Mouse (Mus musculus) hindbrain, embryonic 16.5 days (tissue): Measurements from ENCODE around the gene Gm12248. TPM values are rescaled to one million over a fixed set of nuclear protein-coding genes. Genes with fewer than 3 reads are reported as not detected.

Experiments used
- ATAC-seq: fragments of 200-750 bp; cut with Nextera tagmentation; 2 replicates; pipeline ENCODE4 v1.8.0; 2017; ENCODE audit warnings: moderate TSS enrichment, moderate library complexity
- H3K27ac ChIP-seq: fragments of 300-500 bp; sonication (generic); 2 replicates; pipeline ENCODE4 v1.5.1; 2014; ENCODE audit warnings: low read depth, mild to moderate bottlenecking, control low read depth, low read length, moderate library complexity
- H3K27me3 ChIP-seq: fragments of 300-500 bp; sonication (generic); replicated peaks from 2 replicates; pipeline ENCODE4 v1.6.1; 2014; ENCODE audit warnings: low read length; ENCODE audit not compliant: control insufficient read depth, insufficient read depth
- H3K36me3 ChIP-seq: fragments of 300-500 bp; sonication (generic); 2 replicates; pipeline ENCODE4 v1.6.1; 2014; ENCODE audit warnings: mild to moderate bottlenecking, low read length, moderate library complexity, mixed read lengths; ENCODE audit not compliant: control insufficient read depth, insufficient read depth
- H3K4me1 ChIP-seq: fragments of 300-500 bp; sonication (generic); 2 replicates; pipeline ENCODE4 v1.6.1; 2014; ENCODE audit warnings: low read depth, low read length; ENCODE audit not compliant: control insufficient read depth, insufficient read depth
- H3K4me2 ChIP-seq: fragments of 300-500 bp; sonication (generic); 2 replicates; pipeline ENCODE4 v1.6.1; 2014; ENCODE audit warnings: mild to moderate bottlenecking, low read length, control low read depth, moderate library complexity
- H3K4me3 ChIP-seq: fragments of 300-500 bp; sonication (generic); 2 replicates; pipeline ENCODE4 v1.5.1; 2014; ENCODE audit warnings: mild to moderate bottlenecking, low read length, control low read depth, moderate library complexity
- H3K9ac ChIP-seq: fragments of 300-500 bp; sonication (generic); 2 replicates; pipeline ENCODE4 v1.6.1; 2014; ENCODE audit warnings: low read depth, mild to moderate bottlenecking, control low read depth, low read length, moderate library complexity
- H3K9me3 ChIP-seq: fragments of 300-500 bp; sonication (generic); 2 replicates; pipeline ENCODE4 v1.6.1; 2014; ENCODE audit warnings: mild to moderate bottlenecking, low read length, moderate library complexity; ENCODE audit not compliant: control insufficient read depth
- WGBS: fragments of 180-500 bp; shearing (Covaris S2); extraction: QIAGEN DNeasy Blood & Tissue Kit; methylation state at CpG from one replicate; pipeline ENCODE4 v1.1.7; 2014; 5-methylcytosine and 5-hydroxymethylcytosine counted together
- polyA plus RNA-seq: library from polyadenylated mRNA; unstranded; fragments of >200 nt; fragmentation: Nextera tagmentation; extraction: Ambion mirVana; gene quantifications from 2 replicates; pipeline ENCODE4 v1.2.1, GENCODE M21; 2015

The Gm12248 gene
- 0.13 TPM in 1 of 2 replicates, not detected in the other for polyA plus RNA-seq

DNA sequence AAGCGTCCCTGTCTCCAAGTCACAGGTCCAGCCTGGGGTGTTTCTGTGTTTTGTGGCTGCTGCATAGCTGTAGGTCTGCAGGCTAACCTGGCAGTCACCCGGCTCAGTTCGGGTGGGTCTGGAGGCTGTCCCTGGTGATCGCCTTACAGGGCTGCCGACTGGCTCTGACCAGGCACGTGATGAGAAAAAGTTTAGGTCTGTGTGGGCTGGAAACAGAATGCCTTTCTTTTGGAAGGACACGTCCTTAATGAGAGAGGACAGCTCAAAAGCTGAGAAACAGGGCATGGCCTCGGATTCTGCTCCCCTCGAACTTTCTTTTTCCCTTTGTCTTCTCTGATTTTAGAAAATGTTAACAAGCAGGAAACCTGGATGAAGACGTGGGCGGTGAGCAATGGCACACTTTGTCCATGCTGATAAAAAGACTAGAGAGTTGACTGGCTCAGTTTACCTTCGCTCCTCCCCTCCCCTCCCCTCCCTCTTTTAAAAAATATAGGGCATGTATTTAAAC is at the start of gene Gm12248:
Gm12248 (minus strand) TSS at position 114 of the 508 bp plus-strand sequence.
- H3K9ac ChIP-seq: no peak within 1 kb of the TSS
- no peak within 1 kb of the TSS for H3K27ac ChIP-seq
- H3K27me3 ChIP-seq: peaks cover 6% of the 10 kb centered on the region; the same call in 1 of the 2 replicates
- ATAC-seq: no peak
- no peak within 1 kb of the TSS for H3K4me3 ChIP-seq
- no peaks in the 10 kb centered on the region for H3K9me3 ChIP-seq
- peaks cover 4% of the 10 kb centered on the region; the same call in 1 of the 2 replicates for H3K4me1 ChIP-seq
- H3K36me3 ChIP-seq: no peaks in the 10 kb centered on the region
- 22% methylated on average over 12 of the region's 12 CpGs for whole genome bisulfite sequencing
- no peak within 1 kb of the TSS for H3K4me2 ChIP-seq

DNA sequence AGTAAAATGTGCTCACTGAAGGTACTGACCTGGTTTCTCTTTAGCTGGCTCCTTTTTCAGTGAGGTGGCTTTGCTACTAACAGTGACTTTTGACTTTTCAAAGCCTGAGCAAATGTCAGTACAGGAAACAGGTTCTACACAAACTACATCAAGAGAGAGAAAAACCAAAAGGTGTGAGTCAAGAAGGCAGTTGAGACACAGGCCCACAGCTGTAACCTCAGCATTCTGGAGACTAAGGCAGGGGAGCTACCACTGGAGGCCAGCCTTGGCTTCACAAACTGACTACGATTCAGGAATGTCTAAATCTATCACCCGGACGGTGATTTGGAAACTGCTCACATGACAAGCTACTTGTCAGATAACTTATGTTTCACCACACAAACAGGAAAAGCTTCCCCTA is 46.5 kb upstream of the Gm12248 start:
- no peak for ATAC-seq
- WGBS: 94% methylated on average over 3 of the region's 3 CpGs
- Histone ChIP-seq H3K4me2 (no peak overlapping the region), H3K36me3 (peaks cover 51% of the 10 kb centered on the region), H3K4me1 (no peaks in the 10 kb centered on the region), H3K4me3 (no peak overlapping the region), H3K27me3 (no peaks in the 10 kb centered on the region), H3K9me3 (no peaks in the 10 kb centered on the region), H3K27ac (no peak overlapping the region), H3K9ac (no peak overlapping the region)

DNA sequence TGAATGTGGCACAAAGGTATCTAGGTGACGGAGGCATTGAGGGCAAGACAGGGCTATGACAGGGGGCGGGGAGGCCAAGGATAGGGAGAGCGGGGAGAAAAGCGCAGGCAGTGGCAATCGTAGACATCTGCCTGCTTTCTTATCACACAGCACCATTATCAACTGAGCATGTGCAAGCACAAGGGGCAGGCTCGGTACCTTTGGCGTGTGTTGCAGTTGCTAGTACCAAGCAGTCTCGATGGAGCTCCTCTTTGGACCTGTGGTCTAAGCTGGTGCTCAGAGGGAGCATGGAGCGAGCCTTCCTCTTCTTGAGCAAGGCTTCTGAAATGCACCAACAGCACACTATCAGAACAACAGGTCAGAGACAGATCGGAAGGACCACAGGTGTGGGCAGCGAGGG is 45.9 kb upstream of the Gm12248 start:
- 80% methylated on average over 11 of the region's 11 CpGs for WGBS

DNA sequence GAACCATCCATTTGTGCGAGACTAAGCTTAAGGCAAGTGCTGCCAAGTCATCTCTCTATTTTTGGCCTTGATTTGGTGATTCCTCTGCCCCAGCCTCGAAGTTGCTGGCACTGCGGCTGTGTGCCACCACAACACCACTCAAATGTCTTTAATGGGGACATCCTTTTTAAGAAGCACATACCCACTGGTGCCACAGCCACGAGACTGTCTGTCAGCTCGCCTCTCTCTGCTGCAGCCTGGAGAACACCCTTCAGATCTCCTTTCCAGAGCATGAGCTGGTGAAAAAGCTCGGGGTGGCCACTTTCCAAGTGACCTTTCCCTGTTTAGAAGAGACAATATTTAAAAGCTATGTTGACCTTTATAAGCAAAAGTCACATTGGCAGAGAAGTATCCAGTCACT is 43.7 kb upstream of the Gm12248 start:
- WGBS: 91% methylated on average over 6 of the region's 6 CpGs
- no peak for ATAC-seq

More for the DNA sequence above, 45.9 kb upstream of the Gm12248 start:
- no peaks in the 10 kb centered on the region for H3K9me3 ChIP-seq
- H3K4me2 ChIP-seq: no peak overlapping the region
- H3K27me3 ChIP-seq: no peaks in the 10 kb centered on the region
- no peaks in the 10 kb centered on the region for H3K4me1 ChIP-seq
- no peak overlapping the region for H3K9ac ChIP-seq
- peaks cover 57% of the 10 kb centered on the region for H3K36me3 ChIP-seq
- no peak overlapping the region for H3K27ac ChIP-seq
- no peak for ATAC-seq
- no peak overlapping the region for H3K4me3 ChIP-seq

DNA sequence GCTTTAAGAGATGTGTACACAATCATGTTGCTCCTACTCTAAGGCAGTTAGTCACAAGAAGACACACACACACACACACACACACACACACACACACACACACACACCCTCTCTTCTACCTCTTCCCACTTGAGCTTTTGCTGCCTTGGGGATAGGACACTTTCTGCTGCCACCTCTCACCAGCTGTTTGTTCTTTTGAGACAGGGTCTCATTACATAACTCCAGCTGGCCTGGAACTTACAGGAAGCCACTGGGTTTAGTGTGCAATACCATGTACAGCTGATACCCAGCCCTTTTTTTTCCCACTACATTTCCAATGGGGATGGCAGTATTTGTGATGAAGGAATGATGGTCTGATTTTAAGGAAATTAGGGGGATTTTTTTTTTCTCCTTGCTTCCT is 42.4 kb upstream of the Gm12248 start:
- no peak overlapping the region for H3K4me2 ChIP-seq
- no peaks in the 10 kb centered on the region for H3K9me3 ChIP-seq
- peaks cover 49% of the 10 kb centered on the region for H3K36me3 ChIP-seq
- no peaks in the 10 kb centered on the region for H3K27me3 ChIP-seq
- H3K9ac ChIP-seq: no peak overlapping the region
- no peak overlapping the region for H3K4me3 ChIP-seq
- H3K27ac ChIP-seq: no peak overlapping the region
- no peak for ATAC-seq
- H3K4me1 ChIP-seq: no peaks in the 10 kb centered on the region

More for the DNA sequence above, 43.7 kb upstream of the Gm12248 start:
- no peak overlapping the region for H3K27ac ChIP-seq
- peaks cover 54% of the 10 kb centered on the region for H3K36me3 ChIP-seq
- H3K4me3 ChIP-seq: no peak overlapping the region
- no peaks in the 10 kb centered on the region for H3K9me3 ChIP-seq
- no peak overlapping the region for H3K9ac ChIP-seq
- no peak overlapping the region for H3K4me2 ChIP-seq
- no peaks in the 10 kb centered on the region for H3K27me3 ChIP-seq
- no peaks in the 10 kb centered on the region for H3K4me1 ChIP-seq

DNA sequence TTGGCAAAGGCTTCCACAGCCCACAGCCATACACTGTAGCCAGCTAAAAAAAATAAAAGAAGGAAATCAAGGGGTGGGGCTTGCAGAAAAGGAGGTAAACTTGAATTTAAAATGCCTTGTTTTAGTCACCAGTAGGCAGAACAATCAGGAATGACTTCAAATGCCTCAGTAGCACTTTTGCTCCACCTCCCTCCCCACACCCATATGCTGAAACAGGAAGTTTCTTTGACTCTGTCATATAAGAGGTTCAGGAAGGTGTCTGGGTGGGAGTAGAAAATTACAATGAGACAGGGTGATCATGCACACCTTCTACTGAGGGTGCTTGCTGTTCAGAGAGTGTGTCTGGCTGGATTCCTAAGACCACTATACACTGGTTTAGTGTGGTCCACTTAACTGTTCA is 41.9 kb upstream of the Gm12248 start:
- H3K36me3 ChIP-seq: peaks cover 51% of the 10 kb centered on the region
- no peak for ATAC-seq
- H3K9ac ChIP-seq: no peak overlapping the region
- no peak overlapping the region for H3K4me2 ChIP-seq
- H3K4me1 ChIP-seq: no peaks in the 10 kb centered on the region
- H3K4me3 ChIP-seq: no peak overlapping the region
- no peaks in the 10 kb centered on the region for H3K27me3 ChIP-seq
- H3K27ac ChIP-seq: no peak overlapping the region
- no peaks in the 10 kb centered on the region for H3K9me3 ChIP-seq

DNA sequence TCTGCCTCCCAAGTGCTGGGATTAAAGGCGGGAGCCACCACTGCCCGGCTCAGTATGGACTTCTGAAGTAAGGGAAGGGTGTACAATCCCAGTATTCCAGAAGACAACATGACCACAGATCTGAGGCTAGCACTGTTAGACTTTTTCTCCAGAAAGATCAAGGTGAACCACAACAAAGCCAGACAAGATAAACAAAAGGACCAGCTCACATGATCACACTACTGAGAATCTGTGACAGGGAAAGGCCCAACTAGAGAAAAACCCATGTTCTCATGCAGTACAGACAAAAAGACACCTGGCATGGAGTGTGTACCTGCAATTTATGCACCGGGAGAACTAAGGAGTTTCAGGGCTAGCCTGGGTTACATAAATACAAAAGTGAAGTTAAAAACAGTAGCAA is 39.1 kb upstream of the Gm12248 start:
- 94% methylated on average over 3 of the region's 3 CpGs for WGBS
- Histone ChIP-seq H3K27ac (no peak overlapping the region), H3K4me3 (no peak overlapping the region)

DNA sequence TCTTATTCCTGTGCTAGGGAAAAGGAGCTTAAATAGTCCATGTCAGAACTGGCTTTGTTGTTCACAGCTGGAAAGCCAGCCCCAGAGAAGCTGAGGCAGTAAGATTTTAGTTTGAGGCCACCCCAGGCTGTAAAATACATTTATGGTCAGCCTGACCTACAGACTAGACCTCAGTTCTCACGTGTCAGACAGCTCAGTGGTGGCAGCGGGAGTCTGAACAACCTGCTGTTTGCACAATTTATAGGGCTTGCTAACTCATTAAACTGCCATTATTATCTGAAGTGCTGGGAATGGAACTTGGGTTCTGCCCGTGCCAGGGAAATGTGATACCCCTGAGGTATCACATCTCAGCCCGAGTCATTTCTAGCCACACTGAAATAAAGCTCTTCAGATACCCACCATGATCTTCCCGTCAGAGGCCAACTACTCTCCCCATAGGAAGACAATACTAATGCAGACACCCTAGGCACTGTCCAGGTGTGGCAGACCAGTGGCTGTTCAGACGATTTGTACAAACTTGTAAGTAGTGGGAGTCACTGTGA is 36.4 kb upstream of the Gm12248 start:
- Histone ChIP-seq H3K9me3 (no peaks in the 10 kb centered on the region), H3K4me2 (no peak overlapping the region), H3K4me3 (no peak overlapping the region), H3K27ac (no peak overlapping the region), H3K9ac (no peak overlapping the region), H3K4me1 (no peaks in the 10 kb centered on the region), H3K27me3 (no peaks in the 10 kb centered on the region), H3K36me3 (peaks cover 34% of the 10 kb centered on the region)
- ATAC-seq: no peak
- 87% methylated on average over 6 of the region's 6 CpGs for WGBS

More for the DNA sequence above, 39.1 kb upstream of the Gm12248 start:
- Histone ChIP-seq H3K27me3 (no peaks in the 10 kb centered on the region), H3K9ac (no peak overlapping the region), H3K9me3 (no peaks in the 10 kb centered on the region), H3K36me3 (peaks cover 46% of the 10 kb centered on the region), H3K4me2 (no peak overlapping the region), H3K4me1 (no peaks in the 10 kb centered on the region)
- no peak for ATAC-seq

DNA sequence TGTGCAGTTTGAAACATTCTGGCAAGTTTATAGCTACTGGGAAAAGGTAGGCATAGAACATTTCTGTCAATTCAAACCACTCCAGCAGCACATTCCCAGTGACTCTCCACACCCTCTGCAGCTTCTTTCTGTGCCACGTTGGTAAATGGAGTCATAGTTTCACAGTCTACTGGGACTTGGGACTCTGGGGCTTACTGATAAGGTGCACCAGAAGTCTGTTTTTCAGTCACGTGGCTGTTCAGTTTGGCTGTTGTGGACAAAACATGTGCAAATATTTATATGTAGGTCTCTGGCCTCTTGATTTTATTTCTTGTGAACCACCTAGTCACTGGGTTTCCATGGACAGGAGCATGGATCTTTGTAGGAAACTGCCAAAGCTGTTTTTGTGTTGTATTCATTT is 34.6 kb upstream of the Gm12248 start:
- Histone ChIP-seq H3K4me2 (no peak overlapping the region), H3K27ac (no peak overlapping the region), H3K9me3 (no peaks in the 10 kb centered on the region), H3K9ac (no peak overlapping the region), H3K27me3 (no peaks in the 10 kb centered on the region), H3K4me1 (no peaks in the 10 kb centered on the region), H3K36me3 (peaks cover 30% of the 10 kb centered on the region), H3K4me3 (no peak overlapping the region)
- WGBS: 87% methylated on average over 2 of the region's 2 CpGs
- ATAC-seq: no peak
